Mouse (Mus musculus) midbrain, postnatal 0 days (tissue): Measurements from ENCODE around the gene Ak5. TPM values are rescaled to one million over a fixed set of nuclear protein-coding genes. Genes with fewer than 3 reads are reported as not detected.

Source experiments
- ATAC-seq: fragments of 200-750 bp; cut with Nextera tagmentation; 2 replicates; pipeline ENCODE4 v1.8.0; 2017; ENCODE audit warnings: moderate number of reproducible peaks, mild to moderate bottlenecking, moderate TSS enrichment, moderate library complexity; ENCODE audit not compliant: low FRiP score
- DNase-seq: peaks from one replicate; pipeline ENCODE4 v3.0.0-alpha.2; 2015; ENCODE audit warnings: low spot score
- H3K27ac ChIP-seq: fragments of 300-500 bp; sonication (generic); 2 replicates; pipeline ENCODE4 v1.5.1; 2014; ENCODE audit warnings: low read depth, mild to moderate bottlenecking, low read length, mixed read lengths
- H3K27me3 ChIP-seq: fragments of 300-500 bp; sonication (generic); 2 replicates; pipeline ENCODE4 v1.6.1; 2014; ENCODE audit warnings: low read length, control low read depth, mixed read lengths; ENCODE audit not compliant: insufficient read depth
- H3K36me3 ChIP-seq: fragments of 300-500 bp; sonication (generic); 2 replicates; pipeline ENCODE4 v1.6.1; 2014; ENCODE audit warnings: low read length, control low read depth, mixed read lengths; ENCODE audit not compliant: insufficient read depth
- H3K4me1 ChIP-seq: fragments of 300-500 bp; sonication (generic); 2 replicates; pipeline ENCODE4 v1.6.1; 2014; ENCODE audit warnings: mild to moderate bottlenecking, control low read depth, antibody characterized with exemption, low read length, mixed read lengths; ENCODE audit not compliant: insufficient read depth
- H3K4me2 ChIP-seq: fragments of 300-500 bp; sonication (generic); 2 replicates; pipeline ENCODE4 v1.6.1; 2014; ENCODE audit warnings: low read depth, mild to moderate bottlenecking, low read length, mixed read lengths; ENCODE audit not compliant: poor library complexity, severe bottlenecking
- H3K4me3 ChIP-seq: fragments of 300-500 bp; sonication (generic); 2 replicates; pipeline ENCODE4 v1.5.1; 2014; ENCODE audit warnings: low read depth, mild to moderate bottlenecking, low read length, moderate library complexity
- H3K9ac ChIP-seq: fragments of 300-500 bp; sonication (generic); replicated peaks from 2 replicates; pipeline ENCODE4 v1.6.1; 2014; ENCODE audit warnings: mild to moderate bottlenecking, low read length, moderate library complexity, mixed read lengths; ENCODE audit not compliant: poor library complexity, severe bottlenecking
- H3K9me3 ChIP-seq: fragments of 300-500 bp; sonication (generic); 2 replicates; pipeline ENCODE4 v1.6.1; 2016; ENCODE audit warnings: low read length, control low read depth
- CTCF ChIP-seq: IDR thresholded peaks from 2 replicates; pipeline ENCODE4 v1.5.1; 2016; ENCODE audit warnings: antibody characterized with exemption, mild to moderate bottlenecking
- WGBS: fragments of 180-500 bp; shearing (Covaris S2); extraction: QIAGEN DNeasy Blood & Tissue Kit; methylation state at CpG from one replicate; pipeline ENCODE4 v1.1.7; 2014; 5-methylcytosine and 5-hydroxymethylcytosine counted together
- polyA plus RNA-seq: library from polyadenylated mRNA; unstranded; fragments of >200 nt; fragmentation: Nextera tagmentation; extraction: Ambion mirVana; gene quantifications from 2 replicates; pipeline ENCODE4 v1.2.1, GENCODE M21; 2015
- total RNA-seq: library from RNA; depleted of rRNA; stranded (reverse); fragments of >200 nt; gene quantifications from 2 replicates; pipeline ENCODE4 v1.2.3, GENCODE M21; 2014; rRNA removed

The Ak5 gene
- total and polyA plus RNA-seq, 2 experiments from 2014 or later, result 14.0 to 22.3 TPM

DNA sequence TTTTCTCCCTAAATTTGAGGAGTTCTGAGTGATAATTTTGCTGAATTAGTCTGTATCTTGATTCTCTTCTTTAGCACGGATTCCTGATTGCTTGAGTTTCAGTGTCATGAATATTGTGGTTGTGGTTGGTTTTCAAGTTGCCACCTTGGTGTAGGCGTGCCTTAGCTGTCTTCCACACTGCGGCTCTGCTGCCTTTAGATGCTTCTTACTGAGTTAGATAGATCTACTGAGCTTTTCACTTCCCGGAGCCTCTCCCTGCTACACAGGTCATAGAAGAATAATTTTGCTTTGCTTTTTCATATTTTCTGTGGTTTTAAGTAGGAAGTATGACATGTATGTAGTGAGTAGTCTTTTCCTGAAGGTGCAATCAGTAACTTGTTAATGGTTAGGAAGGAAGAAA lies 225.4 kb downstream of the Ak5 start:
- 95% methylated on average over 4 of the region's 4 CpGs for WGBS
- Histone ChIP-seq H3K27ac (no peak overlapping the region), H3K9me3 (no peaks in the 10 kb centered on the region), H3K4me3 (no peak overlapping the region), H3K4me2 (no peak overlapping the region), H3K4me1 (no peaks in the 10 kb centered on the region), H3K36me3 (no peaks in the 10 kb centered on the region), H3K27me3 (no peaks in the 10 kb centered on the region), H3K9ac (no peak overlapping the region)
- TF ChIP-seq CTCF, result no peak
- DNase-seq (no peak), ATAC-seq (no peak)

DNA sequence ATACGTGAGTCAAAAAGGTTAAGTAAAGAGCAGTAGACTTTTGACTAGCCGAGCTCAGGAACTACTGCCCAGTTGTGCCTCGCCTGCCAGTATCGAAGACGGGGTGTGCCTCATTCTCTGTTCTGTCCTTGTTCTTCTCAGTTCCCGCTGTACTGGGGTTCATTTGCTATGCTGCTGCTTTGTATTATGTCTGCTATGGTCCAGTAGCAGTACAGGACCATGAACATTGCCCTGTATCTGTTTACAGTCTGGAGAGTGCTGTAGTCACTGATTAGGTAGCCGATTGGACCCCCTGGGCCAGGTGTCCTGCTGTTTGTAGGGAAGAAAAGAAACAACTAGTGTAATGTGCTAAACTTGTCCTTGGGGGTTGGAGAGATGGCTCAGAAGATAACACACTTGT lies 230.1 kb downstream of the Ak5 start:
- no peaks in the 10 kb centered on the region for H3K27me3 ChIP-seq
- DNase-seq, result no peak
- 95% methylated on average over 7 of the region's 7 CpGs for WGBS
- no peak for ATAC-seq
- no peak overlapping the region for H3K9ac ChIP-seq
- no peaks in the 10 kb centered on the region for H3K36me3 ChIP-seq
- H3K4me1 ChIP-seq, result no peaks in the 10 kb centered on the region
- no peak overlapping the region for H3K4me3 ChIP-seq
- no peak overlapping the region for H3K4me2 ChIP-seq
- H3K27ac ChIP-seq, result no peak overlapping the region
- no peaks in the 10 kb centered on the region for H3K9me3 ChIP-seq
- no peak for TF ChIP-seq CTCF

GRCm38 (mm10) chr3:152435590-152435989 lies 232.6 kb downstream of the Ak5 start:
- ATAC-seq (no peak), DNase-seq (no peak)
- Histone ChIP-seq H3K27ac (no peak overlapping the region), H3K9me3 (no peaks in the 10 kb centered on the region), H3K27me3 (no peaks in the 10 kb centered on the region), H3K9ac (no peak overlapping the region), H3K36me3 (no peaks in the 10 kb centered on the region), H3K4me1 (no peaks in the 10 kb centered on the region), H3K4me3 (no peak overlapping the region), H3K4me2 (no peak overlapping the region)
- TF ChIP-seq CTCF, result no peak

DNA sequence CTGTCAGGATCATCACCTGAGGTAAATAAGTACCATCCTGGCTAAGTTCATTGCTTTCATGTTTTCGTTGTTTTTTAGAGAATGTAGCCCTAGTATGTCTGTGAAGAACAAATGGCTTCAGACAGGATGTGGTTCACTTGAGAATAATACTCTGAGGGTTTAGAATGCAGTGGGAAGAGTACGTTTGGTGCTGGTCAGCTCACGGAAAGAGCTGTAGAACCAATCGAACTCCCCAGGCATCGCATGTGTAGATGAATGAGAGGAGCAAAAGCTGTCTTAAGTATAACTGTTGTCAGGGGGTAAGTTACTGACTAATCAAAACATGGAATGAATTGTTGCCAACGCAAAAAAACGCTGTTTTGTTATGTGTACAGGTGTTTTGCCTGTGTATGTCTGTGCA lies 235.5 kb downstream of the Ak5 start:
- no peak for TF ChIP-seq CTCF
- WGBS, result 96% methylated on average over 7 of the region's 7 CpGs
- no peak for DNase-seq

GRCm38 (mm10) chr3:152428925-152429324 lies 239.2 kb downstream of the Ak5 start:
- Histone ChIP-seq H3K27ac (no peak overlapping the region), H3K9ac (no peak overlapping the region), H3K4me3 (no peak overlapping the region), H3K4me1 (no peaks in the 10 kb centered on the region), H3K4me2 (no peak overlapping the region), H3K27me3 (no peaks in the 10 kb centered on the region), H3K9me3 (no peaks in the 10 kb centered on the region), H3K36me3 (peaks cover 9% of the 10 kb centered on the region)
- no peak for TF ChIP-seq CTCF
- DNase-seq, result no peak
- ATAC-seq, result no peak
- 91% methylated on average over 8 of the region's 8 CpGs for WGBS

More for the DNA sequence above, 235.5 kb downstream of the Ak5 start:
- Histone ChIP-seq H3K36me3 (peaks cover 9% of the 10 kb centered on the region), H3K9ac (no peak overlapping the region), H3K27ac (no peak overlapping the region), H3K27me3 (no peaks in the 10 kb centered on the region), H3K4me1 (no peaks in the 10 kb centered on the region), H3K4me3 (no peak overlapping the region), H3K9me3 (no peaks in the 10 kb centered on the region), H3K4me2 (no peak overlapping the region)
- ATAC-seq, result no peak

Other genes with a start within 250 kb of the Ak5 start
- gene Pigk, start 45.7 kb upstream of the Ak5 start, total RNA-seq, result 44.1 and 46.1 TPM in 2 replicates
- 61.8 and 66.7 TPM in 2 replicates for gene Pigk, start 45.7 kb upstream of the Ak5 start, polyA plus RNA-seq